11 mouse cellular contexts compared by ENCODE assay signal in the genomic region with DNA sequence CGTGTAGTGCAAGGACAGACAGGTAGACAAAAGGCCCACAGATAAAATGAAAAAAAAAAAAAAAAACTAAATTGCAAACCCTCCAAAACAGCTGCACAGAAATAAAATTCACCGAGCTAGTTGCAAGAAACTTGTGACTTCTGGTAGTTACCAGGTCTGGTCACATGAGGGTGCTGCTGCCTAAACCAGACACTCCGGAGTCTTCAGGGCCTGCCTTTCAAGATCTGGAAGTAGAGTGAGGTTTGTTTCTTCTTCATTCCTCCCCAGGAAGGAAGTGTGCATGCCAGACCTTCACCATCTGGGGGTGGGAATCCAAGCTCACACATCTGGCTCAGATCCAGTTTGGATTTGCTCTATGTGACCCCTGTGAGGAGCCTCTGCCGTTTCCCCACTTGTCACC. TPM values are rescaled to one million over a fixed set of nuclear protein-coding genes. Genes with fewer than 3 reads are reported as not detected.
DNase-seq lines count a peak whose midpoint lies in the region; ATAC-seq and TF ChIP-seq lines count a peak whose summit lies in the region.
"Had no signal": no experiment of that assay in that cellular context is flagged by ENCODE, and none has a peak within 500 bp of the region (broad histone marks: within the 10 kb centered on the region; RNA-seq: fewer than 3 reads in every experiment).

No protein-coding gene starts in this region.

- 34% methylated on average over 4 of the region's 4 CpGs for WGBS in heart, embryonic 10.5 days
- 19% methylated on average over 4 of the region's 4 CpGs for WGBS in spleen, adult 2 months
- 26% methylated on average over 4 of the region's 4 CpGs for WGBS in midbrain, postnatal 0 days

- H3K9ac ChIP-seq in midbrain, postnatal 0 days (replicated peaks; ENCODE audit: low read length, poor library complexity, severe bottlenecking), result no peak overlapping the region
- H3K9ac ChIP-seq: limb, embryonic 15.5 days; stomach, embryonic 15.5 days had no signal

- DNase-seq in heart, postnatal 14 days, result peak; percentile 53 to 75
- no peak for DNase-seq in heart, embryonic 10.5 days (ENCODE audit: low spot score)
- DNase-seq in spleen, adult 2 months (ENCODE audit: low read depth in 1 of 2, low spot score in 2 of 2), result peak; percentile 28 to 31
- DNase-seq in spleen, postnatal 36 days (ENCODE audit: low spot score in 2 of 2), result no peak
- peak; percentile 78 for DNase-seq in midbrain, postnatal 0 days (ENCODE audit: low spot score)
- no peak for DNase-seq in urinary bladder, postnatal 4 days (ENCODE audit: low spot score in 2 of 2)

- H3K27ac ChIP-seq in heart, embryonic 10.5 days, result no peak overlapping the region
- H3K27ac ChIP-seq in spleen, adult 2 months (ENCODE audit: insufficient read depth, low read length), result no peak overlapping the region
- no peak overlapping the region for H3K27ac ChIP-seq in bone marrow macrophage, adult 2 months (ENCODE audit: insufficient read depth, low read depth, low read length)
- no peak overlapping the region for H3K27ac ChIP-seq in midbrain, postnatal 0 days (ENCODE audit: low read depth, low read length)
- H3K27ac ChIP-seq: limb, embryonic 15.5 days; stomach, embryonic 15.5 days had no signal

- TF ChIP-seq CTCF in spleen, adult 2 months (IDR thresholded peaks at IDR 0.05; ENCODE audit: extremely low read depth, insufficient read depth, insufficient read length, insufficient replicate concordance), result peak; percentile 35; the same call in 1 of the 2 replicates
- peak; percentile 39; the same call in 1 of the 2 replicates for TF ChIP-seq CTCF in bone marrow macrophage, adult 2 months (IDR thresholded peaks at IDR 0.05; ENCODE audit: low read depth, low read length)
- peak; percentile 87 for TF ChIP-seq CTCF in midbrain, postnatal 0 days (IDR thresholded peaks at IDR 0.05)

- no peaks in the 10 kb centered on the region for H3K9me3 ChIP-seq in heart, embryonic 10.5 days
- no peaks in the 10 kb centered on the region for H3K9me3 ChIP-seq in midbrain, postnatal 0 days (ENCODE audit: low read length)
- H3K9me3 ChIP-seq: limb, embryonic 15.5 days; stomach, embryonic 15.5 days had no signal

- intact Hi-C loops in heart, postnatal 14 days (cut with DNase I), result loop anchor here (10.0 kb wide), 1 partner anchor 1060 kb away; the partner anchor contains the start of gene Mecr

- no peaks in the 10 kb centered on the region for H3K27me3 ChIP-seq in heart, embryonic 10.5 days (ENCODE audit: insufficient read depth, poor library complexity, severe bottlenecking)
- no peaks in the 10 kb centered on the region for H3K27me3 ChIP-seq in spleen, adult 2 months (ENCODE audit: control insufficient read depth, insufficient read depth, low read length)
- H3K27me3 ChIP-seq in midbrain, postnatal 0 days (ENCODE audit: insufficient read depth, low read length), result no peaks in the 10 kb centered on the region
- H3K27me3 ChIP-seq: limb, embryonic 15.5 days; stomach, embryonic 15.5 days had no signal

- no peak overlapping the region for H3K4me3 ChIP-seq in heart, embryonic 10.5 days
- H3K4me3 ChIP-seq in spleen, adult 2 months (ENCODE audit: extremely low read depth, insufficient read depth, insufficient read length), result no peak overlapping the region
- no peak overlapping the region for H3K4me3 ChIP-seq in bone marrow macrophage, adult 2 months (ENCODE audit: insufficient read depth, low read length)
- H3K4me3 ChIP-seq in midbrain, postnatal 0 days (ENCODE audit: low read depth, low read length), result no peak overlapping the region
- H3K4me3 ChIP-seq: erythroblast, embryonic 14.5 days; limb, embryonic 15.5 days; stomach, embryonic 15.5 days had no signal

- peak; percentile 38 for ATAC-seq in granulocyte monocyte progenitor cell, adult 5-6 weeks (replicated peaks; ENCODE audit: poor library complexity, severe bottlenecking)
- no peak for ATAC-seq in midbrain, postnatal 0 days (ENCODE audit: low FRiP score)

- no peaks in the 10 kb centered on the region for H3K4me1 ChIP-seq in heart, embryonic 10.5 days
- no peaks in the 10 kb centered on the region; the same call in 1 of the 2 replicates for H3K4me1 ChIP-seq in spleen, adult 2 months (ENCODE audit: control insufficient read depth, insufficient read depth, insufficient read length)
- H3K4me1 ChIP-seq in bone marrow macrophage, adult 2 months (ENCODE audit: control insufficient read depth, insufficient read depth, low read length), result peaks cover 34% of the 10 kb centered on the region
- 0 out of 2 replicates have a peak, but pooled peaks cover 4% of the 10 kb centered on the region for H3K4me1 ChIP-seq in midbrain, postnatal 0 days (ENCODE audit: insufficient read depth, low read length)
- H3K4me1 ChIP-seq: stomach, embryonic 15.5 days had no signal

- no peak overlapping the region for H3K4me2 ChIP-seq in midbrain, postnatal 0 days (ENCODE audit: low read depth, low read length, poor library complexity, severe bottlenecking)
- H3K4me2 ChIP-seq: limb, embryonic 15.5 days; stomach, embryonic 15.5 days had no signal

- no peak for TF ChIP-seq POLR2A in spleen, adult 2 months (IDR thresholded peaks at IDR 0.05; ENCODE audit: low read depth, low read length)
- TF ChIP-seq POLR2A in bone marrow macrophage, adult 2 months (IDR thresholded peaks at IDR 0.05; ENCODE audit: borderline replicate concordance, low read depth, low read length), result no peak

- H3K36me3 ChIP-seq in heart, embryonic 10.5 days, result peaks cover 22% of the 10 kb centered on the region
- H3K36me3 ChIP-seq in spleen, adult 2 months (ENCODE audit: control insufficient read depth, insufficient read depth, low read length), result peaks cover 5% of the 10 kb centered on the region
- peaks cover 7% of the 10 kb centered on the region for H3K36me3 ChIP-seq in midbrain, postnatal 0 days (ENCODE audit: insufficient read depth, low read length)

RNA-seq across cellular contexts. Expression of gene Sdc3, which starts 7.6 kb away (rescaled TPM):
- 10 to 100 TPM; 43.0 to 50.6 TPM for total RNA-seq in heart, postnatal 14 days (2021)
- 19.0 and 21.6 TPM in 2 replicates for polyA plus RNA-seq in heart, embryonic 10.5 days (2016; fragmentation: Nextera tagmentation; extraction: Ambion mirVana)
- 110 and 140 TPM in 2 replicates for polyA plus RNA-seq in spleen, adult 2 months (2012; rRNA removed)
- 259 and 302 TPM in 2 replicates for polyA plus RNA-seq in bone marrow macrophage, adult 2 months (2012; ENCODE audit: insufficient read depth, insufficient read length, missing spikeins)
- 1.1 TPM in 1 of 2 replicates, not detected in the other for total RNA-seq in granulocyte monocyte progenitor cell, adult 5-6 weeks (2014; fragmentation: Nextera tagmentation)
- 0.17 and 4.4 TPM in 2 replicates for total RNA-seq in granulocyte monocyte progenitor cell, adult 5-6 weeks (2017)
- 645 and 733 TPM in 2 replicates for total RNA-seq in midbrain, postnatal 0 days (2014; rRNA removed)
- polyA plus RNA-seq in midbrain, postnatal 0 days (2015; fragmentation: Nextera tagmentation; extraction: Ambion mirVana), result 241 and 242 TPM in 2 replicates

Comparison
In these comparisons a context has a peak if more than half of its experiments do, and no peak if none do; other contexts are left out.
1. DNase-seq: peak in heart, postnatal 14 days (2 of 2), spleen, adult 2 months (2 of 2) and midbrain, postnatal 0 days (single experiment); none in heart, embryonic 10.5 days (single experiment), spleen, postnatal 36 days (0 of 2) and urinary bladder, postnatal 4 days (0 of 2).
2. CTCF ChIP-seq: peak in every context shown above with its lines; median percentile 87 in midbrain, postnatal 0 days; 39 in bone marrow macrophage, adult 2 months; 35 in spleen, adult 2 months.